Mouse (Mus musculus) liver, adult 2 months (tissue): ENCODE measurements around the gene Hes3. TPM values are rescaled to one million over a fixed set of nuclear protein-coding genes. Genes with fewer than 3 reads are reported as not detected.

Source experiments
- DNase-seq: peaks from one replicate; pipeline ENCODE4 v3.0.0-alpha.2; 2011; ENCODE audit warnings: low read depth, low spot score; ENCODE audit errors: extremely low read depth
- H3K27ac ChIP-seq: fragments of 200-500 bp; replicated peaks from 2 replicates; pipeline ENCODE4 v1.5.1; 2012; ENCODE audit warnings: low read depth, mild to moderate bottlenecking, control low read depth, inconsistent platforms, low read length; ENCODE audit not compliant: insufficient read depth
- H3K27me3 ChIP-seq: fragments of 200-500 bp; 2 replicates; pipeline ENCODE4 v1.6.1; 2012; ENCODE audit warnings: mild to moderate bottlenecking, moderate library complexity, low read length, inconsistent platforms; ENCODE audit not compliant: control insufficient read depth, insufficient read depth
- H3K36me3 ChIP-seq: fragments of 200-500 bp; 2 replicates; pipeline ENCODE4 v1.6.1; 2012; ENCODE audit warnings: low read length, inconsistent platforms; ENCODE audit not compliant: control insufficient read depth, insufficient read depth
- H3K4me1 ChIP-seq: fragments of 200-500 bp; 2 replicates; pipeline ENCODE4 v1.6.1; 2011; ENCODE audit warnings: low read length; ENCODE audit not compliant: control insufficient read depth, insufficient read depth
- H3K4me3 ChIP-seq: fragments of 200-500 bp; 2 replicates; pipeline ENCODE4 v1.5.1; 2011; ENCODE audit warnings: low read depth, mild to moderate bottlenecking, control low read depth, low read length, moderate library complexity; ENCODE audit not compliant: insufficient read depth
- H3K79me2 ChIP-seq: fragments of 200-500 bp; 2 replicates; pipeline ENCODE4 v1.6.1; 2012; ENCODE audit warnings: inconsistent platforms, mild to moderate bottlenecking, low read length, moderate library complexity; ENCODE audit not compliant: control insufficient read depth, insufficient read depth
- H3K9ac ChIP-seq: fragments of 200-500 bp; 2 replicates; pipeline ENCODE4 v1.6.1; 2012; ENCODE audit warnings: low read depth, mild to moderate bottlenecking, control low read depth, inconsistent platforms, low read length
- CTCF ChIP-seq: fragments of 200-500 bp; IDR thresholded peaks from 2 replicates; pipeline ENCODE4 v1.5.1; 2011; ENCODE audit warnings: low read depth, low read length, control low read depth
- POLR2A ChIP-seq: fragments of 200-500 bp; IDR thresholded peaks from 2 replicates; pipeline ENCODE4 v1.6.1; 2011; ENCODE audit warnings: low read length, control low read depth; ENCODE audit not compliant: insufficient read depth; ENCODE audit errors: extremely low read depth
- WGBS: fragments of 180-500 bp; shearing (Covaris S2); methylation state at CpG from one replicate; pipeline ENCODE4 v1.1.7; 2018; 5-methylcytosine and 5-hydroxymethylcytosine counted together
- polyA plus RNA-seq: library from polyadenylated mRNA; depleted of rRNA; stranded (reverse); fragments of >200 nt; gene quantifications from 2 replicates; pipeline ENCODE4 v1.2.3, GENCODE M21; 2012
- total RNA-seq: library from RNA; depleted of rRNA; stranded (reverse); fragments of >200 nt; gene quantifications from 2 replicates; pipeline ENCODE4 v1.2.3, GENCODE M21; 2014

Gene Hes3
- total and polyA plus RNA-seq, 2 experiments: not detected

DNA sequence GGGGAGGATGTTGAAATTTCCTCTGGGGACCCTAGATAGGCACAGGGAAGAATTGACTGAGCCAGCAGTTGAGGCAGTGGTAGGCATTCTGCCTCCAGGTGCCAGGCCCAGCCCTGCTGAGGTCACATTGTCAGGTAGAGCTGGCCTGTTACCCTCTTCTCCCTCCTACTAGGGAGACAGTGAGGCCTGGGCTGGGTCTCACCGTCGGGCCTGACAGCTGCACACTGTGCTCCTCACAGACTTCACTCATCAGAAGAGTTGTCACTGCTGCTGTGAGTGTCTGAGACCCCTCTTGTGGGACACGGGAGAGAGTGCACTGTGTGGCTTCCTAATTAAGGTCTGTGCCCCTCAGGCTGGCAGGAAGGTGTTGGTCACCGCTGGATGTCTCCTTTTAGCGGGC, 25.7 kb downstream of the Hes3 start:
- H3K9ac ChIP-seq: no peak overlapping the region
- H3K27me3 ChIP-seq: no peaks in the 10 kb centered on the region
- no peak for TF ChIP-seq CTCF
- H3K4me3 ChIP-seq: no peak overlapping the region
- H3K79me2 ChIP-seq: no peaks in the 10 kb centered on the region
- peaks cover 7% of the 10 kb centered on the region for H3K4me1 ChIP-seq
- WGBS: 78% methylated on average over 5 of the region's 5 CpGs
- H3K36me3 ChIP-seq: no peaks in the 10 kb centered on the region
- no peak overlapping the region for H3K27ac ChIP-seq
- no peak for DNase-seq

GRCm38 (mm10) chr4:152264867-152265568, 26.4 kb downstream of the Hes3 start:
- Histone ChIP-seq H3K36me3 (no peaks in the 10 kb centered on the region), H3K9ac (no peak overlapping the region), H3K79me2 (no peaks in the 10 kb centered on the region), H3K27me3 (no peaks in the 10 kb centered on the region), H3K4me1 (peaks cover 7% of the 10 kb centered on the region), H3K27ac (no peak overlapping the region), H3K4me3 (no peak overlapping the region)
- TF ChIP-seq CTCF (peak; percentile 47; the same call in 1 of the 2 replicates), POLR2A (no peak)
- no peak for DNase-seq
- 53% methylated on average over 9 of the region's 9 CpGs for WGBS

- Histone ChIP-seq H3K4me1 (peaks cover 7% of the 10 kb centered on the region), H3K79me2 (no peaks in the 10 kb centered on the region), H3K9ac (no peak overlapping the region), H3K4me3 (no peak overlapping the region), H3K36me3 (no peaks in the 10 kb centered on the region), H3K27ac (no peak overlapping the region), H3K27me3 (no peaks in the 10 kb centered on the region)
- no peak for DNase-seq
- TF ChIP-seq POLR2A (no peak), CTCF (no peak)
- WGBS: 46% methylated on average over 4 of the region's 4 CpGs
These were observed 27.3 kb downstream of the Hes3 start for GRCm38 (mm10) chr4:152264177-152264530.

DNA sequence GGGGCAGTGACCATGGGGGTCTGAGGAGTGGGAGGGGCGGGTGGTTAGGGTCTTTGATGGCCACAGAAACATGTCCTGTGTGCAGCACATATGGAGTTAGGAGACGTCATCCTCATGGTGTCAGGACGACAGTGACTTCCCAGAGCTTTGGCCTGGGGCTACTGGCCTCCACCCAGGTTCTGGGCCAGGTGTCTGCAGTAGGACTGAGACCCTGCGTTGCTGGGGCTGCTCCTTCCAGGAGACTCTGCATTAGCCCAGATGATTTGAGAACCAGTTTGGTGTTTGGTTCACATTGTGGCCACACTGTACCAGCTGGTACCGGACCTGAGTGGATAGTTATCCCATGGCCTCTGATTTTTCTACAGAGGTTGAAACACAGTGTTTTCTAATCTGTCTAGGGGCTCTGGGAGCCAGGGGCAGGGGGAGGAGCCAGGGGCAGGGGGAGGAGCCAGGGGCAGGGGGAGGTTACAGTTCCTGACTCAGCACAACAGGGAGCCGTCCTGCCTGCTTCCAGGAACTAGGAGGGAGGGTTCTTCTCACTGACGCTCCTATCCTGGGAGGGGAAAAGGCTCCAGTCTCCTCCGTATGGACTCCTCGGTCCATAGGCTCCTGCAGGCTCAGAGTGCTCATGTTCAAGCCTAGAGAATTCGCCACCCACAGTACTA, 27.8 kb downstream of the Hes3 start:
- no peak overlapping the region for H3K9ac ChIP-seq
- no peak overlapping the region for H3K27ac ChIP-seq
- peaks cover 7% of the 10 kb centered on the region for H3K4me1 ChIP-seq
- 51% methylated on average over 10 of the region's 10 CpGs for WGBS
- TF ChIP-seq POLR2A (no peak), CTCF (no peak)
- H3K79me2 ChIP-seq: no peaks in the 10 kb centered on the region
- peak; percentile 49 for DNase-seq
- H3K36me3 ChIP-seq: no peaks in the 10 kb centered on the region
- no peak overlapping the region for H3K4me3 ChIP-seq
- H3K27me3 ChIP-seq: no peaks in the 10 kb centered on the region

- Histone ChIP-seq H3K4me3 (no peak overlapping the region), H3K27me3 (no peaks in the 10 kb centered on the region), H3K79me2 (no peaks in the 10 kb centered on the region), H3K4me1 (peaks cover 7% of the 10 kb centered on the region), H3K36me3 (no peaks in the 10 kb centered on the region), H3K9ac (no peak overlapping the region), H3K27ac (no peak overlapping the region)
- TF ChIP-seq CTCF: no peak
- no peak for TF ChIP-seq POLR2A
- 81% methylated on average over 9 of the region's 9 CpGs for WGBS
- no peak for DNase-seq
These were observed 28.4 kb downstream of the Hes3 start for GRCm38 (mm10) chr4:152263089-152263488.

- no peaks in the 10 kb centered on the region for H3K36me3 ChIP-seq
- H3K27ac ChIP-seq: no peak overlapping the region
- no peak overlapping the region for H3K4me3 ChIP-seq
- 78% methylated on average over 9 of the region's 9 CpGs for WGBS
- DNase-seq: no peak
- H3K9ac ChIP-seq: no peak overlapping the region
- H3K79me2 ChIP-seq: no peaks in the 10 kb centered on the region
- no peaks in the 10 kb centered on the region for H3K27me3 ChIP-seq
- TF ChIP-seq POLR2A (no peak), CTCF (no peak)
- peaks cover 7% of the 10 kb centered on the region for H3K4me1 ChIP-seq
These were observed 29.3 kb downstream of the Hes3 start for GRCm38 (mm10) chr4:152262187-152262586.
